Mouse (Mus musculus) adrenal gland, postnatal 14 days (tissue): ENCODE data around the gene Uty. TPM values are rescaled to one million over a fixed set of nuclear protein-coding genes. Genes with fewer than 3 reads are reported as not detected.

Experiments used
- DNase-seq: peaks from one replicate; pipeline ENCODE4 v3.0.0; 2021; ENCODE audit warnings: mixed read lengths
- long read RNA-seq, 2 experiments: library from polyadenylated mRNA; stranded (forward); transcript quantifications; one replicate each; pipeline ENCODE4 v2.0.0; 2021
- total RNA-seq: library from RNA; stranded (reverse); gene quantifications from 2 replicates; pipeline ENCODE4 v1.2.3, GENCODE M21; 2021

Uty gene
- 32.6 and 37.9 TPM in 2 replicates for total RNA-seq
- long read RNA-seq, experiment 1, result 0 reads
- long read RNA-seq, experiment 2, full-length matches to known transcripts, result 7 of 16 reads
- long read RNA-seq, experiment 2, partial matches to known transcripts, result 0 of 16 reads
- long read RNA-seq, experiment 2, other reads (novel, unspliced or antisense), result 9 of 16 reads

- DNase-seq, result no peak
These were observed at the start of gene Uty for GRCm38 (mm10) chrY:1245426-1245863. Uty (minus strand) TSS chrY:1245759.

GRCm38 (mm10) chrY:1293708-1294107, 48.1 kb upstream of the Uty start:
- DNase-seq, result no peak

- DNase-seq, result no peak
These were observed 40.7 kb upstream of the Uty start, which contains the start of gene Ddx3y for GRCm38 (mm10) chrY:1286171-1286795. Ddx3y (minus strand) TSS chrY:1286629.

- no peak for DNase-seq
These were observed 40.2 kb upstream of the Uty start for GRCm38 (mm10) chrY:1285735-1286134.

GRCm38 (mm10) chrY:1246117-1246516, 558 bp upstream of the Uty start:
- DNase-seq, result no peak

GRCm38 (mm10) chrY:1244940-1245339, 619 bp downstream of the Uty start:
- no peak for DNase-seq

GRCm38 (mm10) chrY:1244421-1244820, 1.1 kb downstream of the Uty start:
- no peak for DNase-seq

- no peak for DNase-seq
These were observed 25.6 kb downstream of the Uty start for GRCm38 (mm10) chrY:1220001-1220400.

- no peak for DNase-seq
These were observed 67.1 kb downstream of the Uty start for GRCm38 (mm10) chrY:1178476-1178875.

GRCm38 (mm10) chrY:1163054-1163453, 82.5 kb downstream of the Uty start:
- no peak for DNase-seq

GRCm38 (mm10) chrY:1116153-1116552, 129.4 kb downstream of the Uty start:
- no peak for DNase-seq

- no peak for DNase-seq
These were observed 131.5 kb downstream of the Uty start for GRCm38 (mm10) chrY:1114016-1114415.

Other genes with a start within 250 kb of the Uty start
- 85.5 and 85.6 TPM in 2 replicates for gene Eif2s3y, start 235.2 kb downstream of the Uty start, total RNA-seq
- 89.6 and 96.4 TPM in 2 replicates for gene Ddx3y, start 40.9 kb upstream of the Uty start, total RNA-seq
- not detected in 2 replicates for gene Usp9y, start 214.0 kb upstream of the Uty start, total RNA-seq